Mouse (Mus musculus) stomach, postnatal 0 days (tissue): Measurements from ENCODE around the gene Cemip.

ENCODE experiments used
- CTCF ChIP-seq: IDR thresholded peaks from 2 replicates; pipeline ENCODE4 v1.5.1; 2016; ENCODE audit warnings: antibody characterized with exemption, low read depth, mild to moderate bottlenecking, moderate library complexity
- EP300 ChIP-seq: optimal IDR thresholded peaks from 2 replicates; pipeline ENCODE3; 2016; ENCODE audit warnings: antibody characterized with exemption

GRCm38 (mm10) chr7:83921637-83922036, 164.7 kb downstream of the Cemip start:
- TF ChIP-seq CTCF (no peak), EP300 (no peak)
